8 mouse cellular contexts compared by ENCODE assay signal in the genomic region with DNA sequence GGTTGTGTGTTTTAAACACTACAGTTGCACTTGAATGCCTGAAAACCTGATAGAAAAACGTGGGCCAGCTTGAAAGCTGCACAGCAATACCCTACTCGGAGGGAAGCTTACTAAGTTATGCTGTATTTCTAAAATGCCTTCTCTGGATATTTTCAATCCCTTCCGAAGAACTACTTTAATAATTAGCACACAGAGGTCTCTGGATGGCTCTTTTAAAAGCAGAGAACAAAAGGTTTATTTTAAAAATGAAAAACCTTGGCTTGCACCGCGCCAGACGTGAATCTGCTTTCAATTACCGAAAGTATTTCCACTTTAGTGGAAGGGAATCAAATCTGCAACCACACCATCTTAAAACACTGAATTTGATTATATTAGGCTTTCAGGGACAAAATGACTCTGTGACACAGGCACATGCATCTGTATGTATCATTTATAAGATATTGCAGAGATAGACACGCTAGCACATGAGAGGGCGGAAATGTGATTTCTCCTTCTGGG.
DNase-seq lines count a peak whose midpoint lies in the region; ATAC-seq and TF ChIP-seq lines count a peak whose summit lies in the region.

No protein-coding gene starts in this region.

- TF ChIP-seq CTCF in liver, adult 2 months (IDR thresholded peaks at IDR 0.05; ENCODE audit: low read depth, low read length), result no peak

- DNase-seq in liver, adult 2 months (ENCODE audit: extremely low read depth, low read depth, low spot score), result peak; percentile 48
- no peak for DNase-seq in liver
- DNase-seq in forebrain, embryonic 14.5 days (ENCODE audit: low spot score), result peak; percentile 66
- DNase-seq in limb, embryonic 14.5 days (ENCODE audit: low spot score), result peak; percentile 56
- DNase-seq in urinary bladder, postnatal 14 days (ENCODE audit: low spot score), result no peak
- DNase-seq in lung, postnatal 36 days, result no peak
- no peak for DNase-seq in frontal cortex, postnatal 10 days (ENCODE audit: low spot score in 2 of 2)

- no peak overlapping the region for H3K9ac ChIP-seq in liver, adult 2 months (ENCODE audit: low read depth, low read length)
- H3K9ac ChIP-seq in forebrain, embryonic 14.5 days (ENCODE audit: low read length), result peak overlapping the region; percentile 86
- H3K9ac ChIP-seq in limb, embryonic 14.5 days (ENCODE audit: low read depth, low read length, severe bottlenecking), result peak overlapping the region; percentile 84
- no peak overlapping the region for H3K9ac ChIP-seq in stomach, embryonic 15.5 days

- no peaks in the 10 kb centered on the region for H3K36me3 ChIP-seq in liver, adult 2 months (ENCODE audit: control insufficient read depth, insufficient read depth, low read length)
- H3K36me3 ChIP-seq in forebrain, embryonic 14.5 days (ENCODE audit: control insufficient read depth, insufficient read depth, low read length), result no peaks in the 10 kb centered on the region
- no peaks in the 10 kb centered on the region for H3K36me3 ChIP-seq in limb, embryonic 14.5 days (ENCODE audit: control insufficient read depth, insufficient read depth, low read length)
- no peaks in the 10 kb centered on the region for H3K36me3 ChIP-seq in stomach, embryonic 15.5 days

- H3K4me3 ChIP-seq in liver, adult 2 months (ENCODE audit: insufficient read depth, low read depth, low read length), result peak overlapping the region; percentile 40; the same call in 1 of the 2 replicates
- peak overlapping the region; percentile 81 for H3K4me3 ChIP-seq in forebrain, embryonic 14.5 days (ENCODE audit: low read depth, low read length)
- H3K4me3 ChIP-seq in limb, embryonic 14.5 days (replicated peaks; ENCODE audit: low read length), result peak overlapping the region; percentile 67
- H3K4me3 ChIP-seq in stomach, embryonic 15.5 days (replicated peaks), result peak overlapping the region; percentile 84

- H3K79me2 ChIP-seq in liver, adult 2 months (ENCODE audit: control insufficient read depth, insufficient read depth, low read length), result no peaks in the 10 kb centered on the region; the same call in 1 of the 2 replicates

- H3K9me3 ChIP-seq in forebrain, embryonic 14.5 days (replicated peaks; ENCODE audit: control insufficient read depth, low read length), result no peaks in the 10 kb centered on the region
- H3K9me3 ChIP-seq in limb, embryonic 14.5 days (ENCODE audit: control insufficient read depth, low read length), result no peaks in the 10 kb centered on the region
- no peaks in the 10 kb centered on the region for H3K9me3 ChIP-seq in stomach, embryonic 15.5 days

- H3K4me1 ChIP-seq in liver, adult 2 months (ENCODE audit: control insufficient read depth, insufficient read depth, low read length), result peaks cover 2% of the 10 kb centered on the region; the same call in 1 of the 2 replicates
- peaks cover 17% of the 10 kb centered on the region for H3K4me1 ChIP-seq in forebrain, embryonic 14.5 days (ENCODE audit: control insufficient read depth, insufficient read depth, low read length)
- H3K4me1 ChIP-seq in limb, embryonic 14.5 days (ENCODE audit: control insufficient read depth, insufficient read depth, low read length), result peaks cover 18% of the 10 kb centered on the region; the same call in 1 of the 2 replicates
- H3K4me1 ChIP-seq in stomach, embryonic 15.5 days, result no peaks in the 10 kb centered on the region

- no peak for TF ChIP-seq POLR2A in liver, adult 2 months (IDR thresholded peaks at IDR 0.05; ENCODE audit: extremely low read depth, insufficient read depth, low read length)
- TF ChIP-seq POLR2A in limb, embryonic 14.5 days (IDR thresholded peaks at IDR 0.05; ENCODE audit: borderline replicate concordance, extremely low read depth, insufficient read depth, insufficient read length), result no peak

- no peaks in the 10 kb centered on the region for H3K27me3 ChIP-seq in liver, adult 2 months (ENCODE audit: control insufficient read depth, insufficient read depth, low read length)
- no peaks in the 10 kb centered on the region for H3K27me3 ChIP-seq in forebrain, embryonic 14.5 days (replicated peaks; ENCODE audit: control insufficient read depth, insufficient read depth, low read length)
- H3K27me3 ChIP-seq in limb, embryonic 14.5 days (ENCODE audit: control insufficient read depth, insufficient read depth, low read length), result no peaks in the 10 kb centered on the region
- H3K27me3 ChIP-seq in stomach, embryonic 15.5 days (replicated peaks), result no peaks in the 10 kb centered on the region

- peak overlapping the region; percentile 86 for H3K4me2 ChIP-seq in forebrain, embryonic 14.5 days (ENCODE audit: low read length)
- peak overlapping the region; percentile 78 for H3K4me2 ChIP-seq in limb, embryonic 14.5 days (replicated peaks; ENCODE audit: low read depth, low read length, severe bottlenecking)
- H3K4me2 ChIP-seq in stomach, embryonic 15.5 days, result peak overlapping the region; percentile 93

- no peak overlapping the region for H3K27ac ChIP-seq in liver, adult 2 months (replicated peaks; ENCODE audit: insufficient read depth, low read depth, low read length)
- no peak overlapping the region for H3K27ac ChIP-seq in forebrain, embryonic 14.5 days (ENCODE audit: low read depth, low read length)
- peak overlapping the region; percentile 98 for H3K27ac ChIP-seq in limb, embryonic 14.5 days (replicated peaks; ENCODE audit: low read depth, low read length)
- no peak overlapping the region for H3K27ac ChIP-seq in stomach, embryonic 15.5 days

- no peak for ATAC-seq in forebrain, embryonic 14.5 days
- no peak for ATAC-seq in limb, embryonic 14.5 days (ENCODE audit: low FRiP score, low read depth)
- ATAC-seq in stomach, embryonic 15.5 days (ENCODE audit: insufficient read depth, low FRiP score, low read depth), result no peak

- 5% methylated on average over 9 of the region's 9 CpGs for WGBS in liver, adult 2 months
- WGBS in forebrain, embryonic 14.5 days, result under 1% methylated on average over 9 of the region's 9 CpGs
- WGBS in limb, embryonic 14.5 days, result 1% methylated on average over 9 of the region's 9 CpGs
- WGBS in stomach, embryonic 15.5 days, result 8% methylated on average over 9 of the region's 9 CpGs

Comparison
In these comparisons a context has a peak if more than half of its experiments do, and no peak if none do; other contexts are left out.
1. DNase-seq: peak in liver, adult 2 months (single experiment), forebrain, embryonic 14.5 days (single experiment) and limb, embryonic 14.5 days (single experiment); none in liver (single experiment), urinary bladder, postnatal 14 days (single experiment), lung, postnatal 36 days (single experiment) and frontal cortex, postnatal 10 days (0 of 2).
2. H3K9ac ChIP-seq: peak in forebrain, embryonic 14.5 days (single experiment) and limb, embryonic 14.5 days (single experiment); none in liver, adult 2 months (single experiment) and stomach, embryonic 15.5 days (single experiment).
3. Peak in every context shown above with its lines, with median percentiles within 50 percentile points of each other: H3K4me3 ChIP-seq and H3K4me2 ChIP-seq.